9 mouse cellular contexts compared by ENCODE assay signal in the genomic region with DNA sequence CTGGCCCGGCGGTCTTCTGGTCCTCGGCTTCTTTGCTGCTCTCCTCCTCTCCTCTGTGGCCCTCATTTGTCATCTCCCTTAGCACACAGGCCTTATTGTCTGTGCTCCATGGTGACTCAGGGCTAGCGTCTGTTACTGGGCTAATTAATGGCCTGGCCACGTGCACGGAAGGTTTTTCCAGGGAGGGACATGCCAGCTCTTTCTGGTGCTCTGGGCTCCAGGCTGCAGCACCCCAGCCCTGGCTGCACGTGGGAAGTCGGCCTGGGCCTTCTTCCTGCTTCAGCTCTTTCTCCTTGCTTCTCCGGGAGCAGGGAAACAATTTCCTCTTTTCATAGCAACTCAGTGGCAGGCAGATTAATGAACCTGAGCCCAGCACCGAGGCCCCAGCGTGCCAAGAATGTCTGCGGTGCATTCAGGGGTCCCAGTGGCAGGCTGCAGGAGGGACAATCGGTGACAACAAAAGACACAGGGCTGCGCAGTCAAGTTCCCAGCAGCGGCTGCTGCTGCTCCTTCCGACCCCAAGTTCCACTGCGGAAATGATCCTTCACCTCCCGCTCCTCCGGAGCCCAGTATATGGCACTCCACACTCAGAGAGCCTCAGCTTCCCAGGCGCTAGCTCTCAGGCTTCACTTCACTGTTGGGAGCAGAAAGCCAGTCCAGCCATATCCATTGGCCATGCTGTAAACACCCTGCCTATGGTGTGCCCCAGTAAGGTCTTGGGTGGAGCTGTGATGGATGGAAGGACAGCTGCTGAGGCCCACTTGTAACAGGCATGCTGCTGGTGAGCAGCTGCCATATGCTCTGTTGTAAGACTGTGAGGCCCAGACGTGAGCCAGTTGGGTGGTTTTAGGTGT.
DNase-seq lines count a peak whose midpoint lies in the region; ATAC-seq and TF ChIP-seq lines count a peak whose summit lies in the region.
"Had no signal": no experiment of that assay in that cellular context is flagged by ENCODE, and none has a peak within 500 bp of the region (broad histone marks: within the 10 kb centered on the region; RNA-seq: fewer than 3 reads in every experiment).

No protein-coding gene starts in this region.

- H3ac ChIP-seq in myocyte (ENCODE audit: control insufficient read depth, insufficient read length), result no peak overlapping the region

- H3K27me3 ChIP-seq in embryonic facial prominence, embryonic 13.5 days, result no peaks in the 10 kb centered on the region
- no peaks in the 10 kb centered on the region for H3K27me3 ChIP-seq in hindbrain, embryonic 15.5 days
- no peaks in the 10 kb centered on the region for H3K27me3 ChIP-seq in myocyte (ENCODE audit: control insufficient read depth, insufficient read depth, insufficient read length)
- H3K27me3 ChIP-seq: liver, embryonic 15.5 days had no signal

- no peak overlapping the region for H3K4me2 ChIP-seq in embryonic facial prominence, embryonic 13.5 days
- H3K4me2 ChIP-seq in hindbrain, embryonic 15.5 days, result peak overlapping the region; percentile 15; the same call in 1 of the 2 replicates
- H3K4me2 ChIP-seq in myocyte (ENCODE audit: low read depth), result no peak overlapping the region
- H3K4me2 ChIP-seq: liver, embryonic 15.5 days had no signal

- H3K27ac ChIP-seq in embryonic facial prominence, embryonic 13.5 days, result peak overlapping the region; percentile 80
- H3K27ac ChIP-seq in hindbrain, embryonic 15.5 days (replicated peaks), result peak overlapping the region; percentile 81
- H3K27ac ChIP-seq: liver, embryonic 15.5 days had no signal

- no peak for ATAC-seq in embryonic facial prominence, embryonic 13.5 days (ENCODE audit: insufficient number of reproducible peaks, insufficient read depth, low FRiP score, low TSS enrichment, low read depth)
- ATAC-seq in hindbrain, embryonic 15.5 days (ENCODE audit: low FRiP score, low read depth), result peak; percentile 94
- ATAC-seq in megakaryocyte-erythroid progenitor cell, adult 5-6 weeks (replicated peaks; ENCODE audit: low FRiP score, low TSS enrichment, poor library complexity, severe bottlenecking), result no peak

- WGBS in embryonic facial prominence, embryonic 13.5 days, result 29% methylated on average over 21 of the region's 21 CpGs
- 5% methylated on average over 21 of the region's 21 CpGs for WGBS in hindbrain, embryonic 15.5 days

- no peaks in the 10 kb centered on the region for H3K79me2 ChIP-seq in myocyte (ENCODE audit: control insufficient read depth, insufficient read depth)

- TF ChIP-seq POLR2A in myocyte (IDR thresholded peaks at IDR 0.05; ENCODE audit: insufficient read length, low read depth), result no peak

- no peak overlapping the region for H3K4me3 ChIP-seq in embryonic facial prominence, embryonic 13.5 days
- H3K4me3 ChIP-seq in hindbrain, embryonic 15.5 days, result no peak overlapping the region
- no peak overlapping the region for H3K4me3 ChIP-seq in myocyte
- H3K4me3 ChIP-seq: liver, embryonic 15.5 days had no signal

- peak; percentile 17 for DNase-seq in ovary, postnatal 36 days (ENCODE audit: low spot score)
- DNase-seq in ovary, adult 18-20 months (ENCODE audit: low spot score), result no peak
- peak; percentile 61 for DNase-seq in left cerebral cortex, adult 11 months (ENCODE audit: low spot score)
- DNase-seq in thymus, postnatal 0 days (ENCODE audit: low spot score), result no peak

- no peaks in the 10 kb centered on the region for H3K36me3 ChIP-seq in embryonic facial prominence, embryonic 13.5 days
- H3K36me3 ChIP-seq in hindbrain, embryonic 15.5 days, result no peaks in the 10 kb centered on the region
- H3K36me3 ChIP-seq in myocyte (ENCODE audit: control insufficient read depth, insufficient read depth), result no peaks in the 10 kb centered on the region
- H3K36me3 ChIP-seq: liver, embryonic 15.5 days had no signal

- H3K9me3 ChIP-seq in embryonic facial prominence, embryonic 13.5 days, result 0 out of 2 replicates have a peak, but pooled peaks cover 6% of the 10 kb centered on the region
- H3K9me3 ChIP-seq in hindbrain, embryonic 15.5 days, result no peaks in the 10 kb centered on the region
- H3K9me3 ChIP-seq: liver, embryonic 15.5 days had no signal

- peak overlapping the region; percentile 40; the same call in 1 of the 2 replicates for H3K9ac ChIP-seq in embryonic facial prominence, embryonic 13.5 days
- no peak overlapping the region for H3K9ac ChIP-seq in hindbrain, embryonic 15.5 days
- H3K9ac ChIP-seq: liver, embryonic 15.5 days had no signal

- H3K4me1 ChIP-seq in embryonic facial prominence, embryonic 13.5 days, result peaks cover 25% of the 10 kb centered on the region
- peaks cover 14% of the 10 kb centered on the region for H3K4me1 ChIP-seq in hindbrain, embryonic 15.5 days (replicated peaks)
- H3K4me1 ChIP-seq: liver, embryonic 15.5 days had no signal

TF ChIP-seq in myocyte, 11 proteins besides CTCF, POLR2A, EP300 and RAD21:
- TF ChIP-seq MYOD1 (IDR thresholded peaks at IDR 0.05; ENCODE audit: control insufficient read depth in 1 of 3, insufficient read length in 2 of 3, low read depth in 2 of 3) (peak; percentile 11 to 98 (median 98)), TCF12 (IDR thresholded peaks at IDR 0.05; ENCODE audit: insufficient read depth, poor library complexity, severe bottlenecking) (peak; percentile 23), TCF3 (IDR thresholded peaks at IDR 0.05; ENCODE audit: insufficient read length, low read depth) (peak; percentile 89), CEBPB (IDR thresholded peaks at IDR 0.05; ENCODE audit: insufficient read depth, poor library complexity, severe bottlenecking) (0 out of 2 replicates have a peak, but pooled peaks have one; percentile 6), USF1 (IDR thresholded peaks at IDR 0.05; ENCODE audit: low read depth) (no peak), MYOG (IDR thresholded peaks at IDR 0.05; ENCODE audit: control insufficient read depth in 1 of 3, insufficient read depth in 1 of 3, insufficient read length in 2 of 3, low read depth in 2 of 3) (peak; percentile 66 to 98 (median 94))

Comparison
In these comparisons a context has a peak if more than half of its experiments do, and no peak if none do; other contexts are left out.
1. DNase-seq: peak in ovary, postnatal 36 days (single experiment) and left cerebral cortex, adult 11 months (single experiment); none in ovary, adult 18-20 months (single experiment) and thymus, postnatal 0 days (single experiment).